8 mouse cellular contexts compared by ENCODE assay signal in the genomic region with DNA sequence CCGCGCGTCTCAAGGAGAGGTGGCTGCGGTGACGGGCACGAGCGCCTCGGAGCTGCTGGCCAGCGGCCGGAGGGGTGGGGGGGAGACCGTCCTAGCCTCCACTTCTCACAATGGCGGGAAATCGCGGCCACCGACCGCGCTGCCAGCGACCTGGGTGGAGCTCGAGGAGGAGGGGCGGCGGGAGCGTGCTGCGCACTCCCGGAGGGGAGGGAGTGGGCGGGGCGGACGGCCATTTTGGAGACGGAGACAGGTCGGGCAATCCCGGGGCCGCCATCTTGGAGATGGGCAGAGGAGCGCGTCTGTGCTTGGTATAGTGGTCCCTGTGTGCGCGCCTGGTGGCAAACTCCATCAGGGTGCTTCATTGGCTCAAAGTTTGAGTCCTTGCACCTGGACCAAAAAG. TPM values are rescaled to one million over a fixed set of nuclear protein-coding genes. Genes with fewer than 3 reads are reported as not detected.
DNase-seq lines count a peak whose midpoint lies in the region; ATAC-seq and TF ChIP-seq lines count a peak whose summit lies in the region.

A gene (minus strand): TSS at position 162 of the 400 bp plus-strand sequence.

- H3K4me3 ChIP-seq in forebrain, embryonic 10.5 days: peak within 1 kb of the TSS; percentile 97
- H3K4me3 ChIP-seq in heart, embryonic 15.5 days: peak within 1 kb of the TSS; percentile 94
- peak within 1 kb of the TSS; percentile 85 to 96 for H3K4me3 ChIP-seq in liver, embryonic 14.5 days (ENCODE audit: insufficient read depth in 1 of 2, low read depth in 2 of 2, low read length in 2 of 2)
- H3K4me3 ChIP-seq in neural tube, embryonic 11.5 days (ENCODE audit: low read depth, low read length): peak within 1 kb of the TSS; percentile 98
- peak within 1 kb of the TSS; percentile 76 for H3K4me3 ChIP-seq in stomach, postnatal 0 days (ENCODE audit: low read depth, low read length)

- peak; percentile 87 for DNase-seq in c-Kit-negative CD71-positive TER-119-positive erythroid progenitor cells, embryonic 14.5 days (ENCODE audit: low read depth, low spot score)
- DNase-seq in forebrain, embryonic 10.5 days (ENCODE audit: extremely low spot score, low spot score): peak; percentile 98
- DNase-seq in kidney, postnatal 25 days: peak; percentile 99
- DNase-seq in liver, embryonic 14.5 days (ENCODE audit: low read depth in 3 of 3, low spot score in 3 of 3): peak; percentile 88 to 89 (median 88)
- peak; percentile 98 for DNase-seq in neural tube, embryonic 11.5 days (ENCODE audit: low spot score)
- DNase-seq in stomach, postnatal 0 days (ENCODE audit: low spot score): peak; percentile 99

- peak within 1 kb of the TSS; percentile 88 for H3K4me2 ChIP-seq in heart, embryonic 15.5 days
- H3K4me2 ChIP-seq in liver, embryonic 14.5 days (ENCODE audit: low read depth): peak within 1 kb of the TSS; percentile 72
- H3K4me2 ChIP-seq in neural tube, embryonic 11.5 days (ENCODE audit: low read depth): peak within 1 kb of the TSS; percentile 83
- peak within 1 kb of the TSS; percentile 79 for H3K4me2 ChIP-seq in stomach, postnatal 0 days (replicated peaks; ENCODE audit: low read depth)

- peaks cover 27% of the 10 kb centered on the region for H3K4me1 ChIP-seq in forebrain, embryonic 10.5 days
- H3K4me1 ChIP-seq in heart, embryonic 15.5 days (replicated peaks): peaks cover 26% of the 10 kb centered on the region
- peaks cover 26 to 28% of the 10 kb centered on the region in 2 experiments for H3K4me1 ChIP-seq in liver, embryonic 14.5 days (replicated peaks; ENCODE audit: control insufficient read depth in 2 of 2, insufficient read depth in 2 of 2, low read length in 1 of 2)
- H3K4me1 ChIP-seq in neural tube, embryonic 11.5 days (ENCODE audit: control insufficient read depth, insufficient read depth, low read length): peaks cover 11% of the 10 kb centered on the region
- peaks cover 3% of the 10 kb centered on the region; the same call in 1 of the 2 replicates for H3K4me1 ChIP-seq in stomach, postnatal 0 days (replicated peaks; ENCODE audit: control insufficient read depth, insufficient read depth)

- H3K27ac ChIP-seq in forebrain, embryonic 10.5 days: peak within 1 kb of the TSS; percentile 98
- peak within 1 kb of the TSS; percentile 84 for H3K27ac ChIP-seq in heart, embryonic 15.5 days
- H3K27ac ChIP-seq in liver, embryonic 14.5 days: peak within 1 kb of the TSS; percentile 5; the same call in 1 of the 2 replicates
- peak within 1 kb of the TSS; percentile 84 for H3K27ac ChIP-seq in neural tube, embryonic 11.5 days (ENCODE audit: low read depth, low read length)
- peak within 1 kb of the TSS; percentile 94 for H3K27ac ChIP-seq in stomach, postnatal 0 days (replicated peaks)

- peak within 1 kb of the TSS; percentile 99 for H3K9ac ChIP-seq in heart, embryonic 15.5 days
- peak within 1 kb of the TSS; percentile 83 for H3K9ac ChIP-seq in liver, embryonic 14.5 days (replicated peaks)
- peak within 1 kb of the TSS; percentile 98 for H3K9ac ChIP-seq in neural tube, embryonic 11.5 days (ENCODE audit: low read length)
- H3K9ac ChIP-seq in stomach, postnatal 0 days (ENCODE audit: low read length): peak within 1 kb of the TSS; percentile 97

- no peaks in the 10 kb centered on the region; the same call in 1 of the 2 replicates for H3K9me3 ChIP-seq in forebrain, embryonic 10.5 days
- no peaks in the 10 kb centered on the region for H3K9me3 ChIP-seq in heart, embryonic 15.5 days (replicated peaks)
- H3K9me3 ChIP-seq in liver, embryonic 14.5 days (ENCODE audit: control insufficient read depth, low read length): no peaks in the 10 kb centered on the region
- no peaks in the 10 kb centered on the region for H3K9me3 ChIP-seq in neural tube, embryonic 11.5 days (ENCODE audit: control insufficient read depth, low read length)
- no peaks in the 10 kb centered on the region for H3K9me3 ChIP-seq in stomach, postnatal 0 days (ENCODE audit: control insufficient read depth, low read length)

- no peak for TF ChIP-seq EP300 in liver, embryonic 14.5 days (IDR thresholded peaks at IDR 0.05; ENCODE audit: low read depth)
- TF ChIP-seq EP300 in stomach, postnatal 0 days (optimal IDR thresholded peaks at IDR 0.05): no peak

- peaks cover 29% of the 10 kb centered on the region for H3K36me3 ChIP-seq in forebrain, embryonic 10.5 days (replicated peaks)
- no peaks in the 10 kb centered on the region for H3K36me3 ChIP-seq in heart, embryonic 15.5 days
- no peaks in the 10 kb centered on the region for H3K36me3 ChIP-seq in liver, embryonic 14.5 days (replicated peaks; ENCODE audit: control insufficient read depth, insufficient read depth, low read depth)
- no peaks in the 10 kb centered on the region for H3K36me3 ChIP-seq in neural tube, embryonic 11.5 days (ENCODE audit: control insufficient read depth, insufficient read depth, low read length)
- no peaks in the 10 kb centered on the region for H3K36me3 ChIP-seq in stomach, postnatal 0 days (ENCODE audit: control insufficient read depth, insufficient read depth, low read length)

- 0 out of 2 replicates have a peak, but pooled peaks have one; percentile 16 for TF ChIP-seq CTCF in liver, embryonic 14.5 days (IDR thresholded peaks at IDR 0.05; ENCODE audit: low read depth)
- peak; percentile 19; the same call in 1 of the 2 replicates for TF ChIP-seq CTCF in stomach, postnatal 0 days (IDR thresholded peaks at IDR 0.05; ENCODE audit: low read depth)

- H3K27me3 ChIP-seq in forebrain, embryonic 10.5 days (ENCODE audit: poor library complexity, severe bottlenecking): peaks cover 26% of the 10 kb centered on the region
- H3K27me3 ChIP-seq in heart, embryonic 15.5 days: no peaks in the 10 kb centered on the region
- no peaks in the 10 kb centered on the region for H3K27me3 ChIP-seq in liver, embryonic 14.5 days (ENCODE audit: control insufficient read depth, insufficient read depth, low read length)
- no peaks in the 10 kb centered on the region for H3K27me3 ChIP-seq in neural tube, embryonic 11.5 days (ENCODE audit: control insufficient read depth, insufficient read depth, low read length)
- H3K27me3 ChIP-seq in stomach, postnatal 0 days (ENCODE audit: control insufficient read depth, insufficient read depth, low read length): no peaks in the 10 kb centered on the region

- under 1% methylated on average over 35 of the region's 35 CpGs for WGBS in forebrain, embryonic 10.5 days
- WGBS in heart, embryonic 15.5 days: under 1% methylated on average over 35 of the region's 35 CpGs
- under 1% methylated on average over 33 of the region's 35 CpGs for WGBS in liver, embryonic 14.5 days (ENCODE audit: insufficient replicate concordance)
- WGBS in neural tube, embryonic 11.5 days: under 1% methylated on average over 29 of the region's 35 CpGs
- under 1% methylated on average over 32 of the region's 35 CpGs for WGBS in stomach, postnatal 0 days

- peak; percentile 39 for ATAC-seq in CD4-positive, CD25-positive, alpha-beta regulatory T cell, adult 4 months
- ATAC-seq in heart, embryonic 15.5 days (replicated peaks; ENCODE audit: insufficient number of reproducible peaks, insufficient read depth, low FRiP score, low read depth): peak; percentile 89
- peak; percentile 80 for ATAC-seq in liver, embryonic 14.5 days (ENCODE audit: insufficient read depth)
- ATAC-seq in neural tube, embryonic 11.5 days (ENCODE audit: insufficient read depth, low FRiP score, low TSS enrichment): peak; percentile 79
- peak; percentile 84 for ATAC-seq in stomach, postnatal 0 days (ENCODE audit: low FRiP score, low TSS enrichment)

RNA-seq across cellular contexts. Expression of the gene that starts here (rescaled TPM):
- polyA plus RNA-seq in CD4-positive, CD25-positive, alpha-beta regulatory T cell, adult 4 months (2017; shearing (Covaris generic)): 100 to 1,000 TPM in 1 of 2 experiments, 10 to 100 TPM in 1; 92.6 to 102 TPM
- 75.3 and 82.2 TPM in 2 replicates for polyA plus RNA-seq in forebrain, embryonic 10.5 days (2016; fragmentation: Nextera tagmentation; extraction: Ambion mirVana)
- 34.9 and 39.3 TPM in 2 replicates for polyA plus RNA-seq in heart, embryonic 15.5 days (2015; fragmentation: Nextera tagmentation; extraction: Ambion mirVana)
- 9.0 and 12.6 TPM in 2 replicates for polyA plus RNA-seq in liver, embryonic 14.5 days (2012; rRNA removed)
- 22.0 and 22.1 TPM in 2 replicates for polyA plus RNA-seq in liver, embryonic 14.5 days (2014; fragmentation: Nextera tagmentation; extraction: Ambion mirVana)
- 70.9 and 73.0 TPM in 2 replicates for polyA plus RNA-seq in neural tube, embryonic 11.5 days (2014; fragmentation: Nextera tagmentation; extraction: Ambion mirVana)
- polyA plus RNA-seq in stomach, postnatal 0 days (2015; fragmentation: Nextera tagmentation; extraction: Ambion mirVana): 36.8 and 37.1 TPM in 2 replicates

Comparison
In these comparisons a context has a peak if more than half of its experiments do, and no peak if none do; other contexts are left out.
1. Peak in every context shown above with its lines: DNase-seq, ATAC-seq, H3K4me3 ChIP-seq and H3K27ac ChIP-seq.
2. ATAC-seq: peak in every context shown above with its lines; median percentile 89 in heart, embryonic 15.5 days; 84 in stomach, postnatal 0 days; 80 in liver, embryonic 14.5 days; 79 in neural tube, embryonic 11.5 days; 39 in CD4-positive, CD25-positive, alpha-beta regulatory T cell, adult 4 months.
3. H3K27ac ChIP-seq: peak in every context shown above with its lines; median percentile 98 in forebrain, embryonic 10.5 days; 94 in stomach, postnatal 0 days; 84 in heart, embryonic 15.5 days; 84 in neural tube, embryonic 11.5 days; 5 in liver, embryonic 14.5 days.